Comparison of ENCODE assay signal across 24 mouse cellular contexts in genomic region chr13:107507336-107507735, GRCm38 (mm10).
DNase-seq lines count a peak whose midpoint lies in the region; ATAC-seq lines count a peak whose summit lies in the region.
"Had no signal": no experiment of that assay in that cellular context is flagged by ENCODE, and none has a peak within 500 bp of the region (broad histone marks: within the 10 kb centered on the region; RNA-seq: fewer than 3 reads in every experiment).

No protein-coding gene starts in this region.

- H3K27me3 ChIP-seq in neural tube, embryonic 15.5 days (replicated peaks), result no peaks in the 10 kb centered on the region
- no peaks in the 10 kb centered on the region for H3K27me3 ChIP-seq in hindbrain, embryonic 13.5 days
- H3K27me3 ChIP-seq: forebrain, embryonic 13.5 days; hindbrain, embryonic 12.5 days; Patski had no signal

- peak; percentile 2 to 38 for DNase-seq in frontal cortex, adult 2 months (ENCODE audit: extremely low spot score in 1 of 2, low spot score in 1 of 2)
- DNase-seq in frontal cortex, postnatal 14 days (ENCODE audit: low spot score in 2 of 2), result no peak
- peak; percentile 12 for DNase-seq in right cerebral cortex, postnatal 25 days
- DNase-seq in right cerebral cortex, postnatal 10 days (ENCODE audit: low spot score in 2 of 2), result no peak
- no peak for DNase-seq in cerebellum, adult 8-10 months
- DNase-seq: adrenal gland, postnatal 10 days; adrenal gland, postnatal 36 days; B cell, adult 2 months; cerebellum, adult 11 months; cerebellum, adult 2 months; cerebellum, postnatal 10 days; gastrocnemius, adult 2 months; gastrocnemius, postnatal 14 days; heart, adult 11 months had no signal

- H3K4me3 ChIP-seq in neural tube, embryonic 15.5 days (replicated peaks), result no peak overlapping the region
- no peak overlapping the region for H3K4me3 ChIP-seq in hindbrain, embryonic 13.5 days
- H3K4me3 ChIP-seq: forebrain, embryonic 10.5 days; forebrain, embryonic 13.5 days; gastrocnemius, adult 2 months; hindbrain, embryonic 12.5 days had no signal

- H3K4me1 ChIP-seq in neural tube, embryonic 15.5 days, result peaks cover 15% of the 10 kb centered on the region
- peaks cover 6% of the 10 kb centered on the region; the same call in 1 of the 2 replicates for H3K4me1 ChIP-seq in hindbrain, embryonic 13.5 days (replicated peaks)
- H3K4me1 ChIP-seq: hindbrain, embryonic 12.5 days had no signal

- no peak overlapping the region for H3K27ac ChIP-seq in neural tube, embryonic 15.5 days (replicated peaks)
- H3K27ac ChIP-seq in hindbrain, embryonic 13.5 days, result no peak overlapping the region
- H3K27ac ChIP-seq: forebrain, embryonic 10.5 days; forebrain, embryonic 13.5 days; gastrocnemius, adult 2 months; hindbrain, embryonic 12.5 days had no signal

- H3K9ac ChIP-seq in neural tube, embryonic 15.5 days (replicated peaks), result no peak overlapping the region
- H3K9ac ChIP-seq in hindbrain, embryonic 13.5 days, result no peak overlapping the region
- H3K9ac ChIP-seq: forebrain, embryonic 13.5 days; hindbrain, embryonic 12.5 days had no signal

- peak; percentile 50; the same call in 1 of the 2 replicates for ATAC-seq in neural tube, embryonic 15.5 days (ENCODE audit: low FRiP score)
- ATAC-seq in hindbrain, embryonic 13.5 days (ENCODE audit: low FRiP score), result no peak
- ATAC-seq: forebrain, embryonic 13.5 days; forebrain, embryonic 16.5 days; hindbrain, embryonic 16.5 days; Patski had no signal

- H3K4me2 ChIP-seq in neural tube, embryonic 15.5 days, result no peak overlapping the region
- H3K4me2 ChIP-seq in hindbrain, embryonic 13.5 days, result no peak overlapping the region
- H3K4me2 ChIP-seq: forebrain, embryonic 13.5 days; heart, embryonic 11.5 days; hindbrain, embryonic 12.5 days had no signal

- H3K9me3 ChIP-seq in neural tube, embryonic 15.5 days (replicated peaks), result no peaks in the 10 kb centered on the region
- H3K9me3 ChIP-seq in hindbrain, embryonic 13.5 days, result no peaks in the 10 kb centered on the region
- H3K9me3 ChIP-seq: forebrain, embryonic 10.5 days; forebrain, embryonic 13.5 days; G1E; hindbrain, embryonic 12.5 days had no signal

- 37% methylated on average over 3 of the region's 3 CpGs for WGBS in neural tube, embryonic 15.5 days
- WGBS in hindbrain, embryonic 13.5 days, result 68% methylated on average over 3 of the region's 3 CpGs

- no peaks in the 10 kb centered on the region for H3K36me3 ChIP-seq in neural tube, embryonic 15.5 days
- no peaks in the 10 kb centered on the region for H3K36me3 ChIP-seq in hindbrain, embryonic 13.5 days
- H3K36me3 ChIP-seq: forebrain, embryonic 10.5 days; G1E; hindbrain, embryonic 12.5 days had no signal

Comparison
In these comparisons a context has a peak if more than half of its experiments do, and no peak if none do; other contexts are left out.
1. DNase-seq: peak in frontal cortex, adult 2 months (2 of 2) and right cerebral cortex, postnatal 25 days (single experiment); none in frontal cortex, postnatal 14 days (0 of 2), right cerebral cortex, postnatal 10 days (0 of 2) and cerebellum, adult 8-10 months (single experiment).